Mouse (Mus musculus) neural tube, embryonic 11.5 days (tissue): ENCODE measurements around the gene Minos1. TPM values are rescaled to one million over a fixed set of nuclear protein-coding genes. Genes with fewer than 3 reads are reported as not detected.
A peak's percentile ranks its signal among the peaks of the same experiment; 100 is the strongest.

Experiments used
- ATAC-seq: fragments of 200-750 bp; cut with Nextera tagmentation; 2 replicates; pipeline ENCODE4 v1.8.0; 2017; ENCODE audit warnings: moderate number of reproducible peaks, mild to moderate bottlenecking, moderate TSS enrichment, moderate library complexity; ENCODE audit not compliant: insufficient read depth, low FRiP score, low TSS enrichment
- DNase-seq: peaks from one replicate; pipeline ENCODE4 v3.0.0-alpha.2; 2015; ENCODE audit warnings: low spot score
- H3K27ac ChIP-seq: fragments of 300-500 bp; sonication (generic); 2 replicates; pipeline ENCODE4 v1.5.1; 2014; ENCODE audit warnings: low read depth, mild to moderate bottlenecking, low read length
- H3K27me3 ChIP-seq: fragments of 300-500 bp; sonication (generic); 2 replicates; pipeline ENCODE4 v1.6.1; 2014; ENCODE audit warnings: mild to moderate bottlenecking, low read length, mixed read lengths; ENCODE audit not compliant: control insufficient read depth, insufficient read depth
- H3K36me3 ChIP-seq: fragments of 300-500 bp; sonication (generic); 2 replicates; pipeline ENCODE4 v1.6.1; 2014; ENCODE audit warnings: mild to moderate bottlenecking, low read length, moderate library complexity, mixed read lengths; ENCODE audit not compliant: control insufficient read depth, insufficient read depth
- H3K4me1 ChIP-seq: fragments of 300-500 bp; sonication (generic); 2 replicates; pipeline ENCODE4 v1.6.1; 2014; ENCODE audit warnings: low read length, mixed read lengths; ENCODE audit not compliant: control insufficient read depth, insufficient read depth
- H3K4me2 ChIP-seq: fragments of 300-500 bp; sonication (generic); 2 replicates; pipeline ENCODE4 v1.6.1; 2014; ENCODE audit warnings: low read depth, mild to moderate bottlenecking, moderate library complexity
- H3K4me3 ChIP-seq: fragments of 300-500 bp; sonication (generic); 2 replicates; pipeline ENCODE4 v1.5.1; 2014; ENCODE audit warnings: low read depth, low read length
- H3K9ac ChIP-seq: fragments of 300-500 bp; sonication (generic); 2 replicates; pipeline ENCODE4 v1.6.1; 2014; ENCODE audit warnings: mild to moderate bottlenecking, low read length
- H3K9me3 ChIP-seq: fragments of 300-500 bp; sonication (generic); 2 replicates; pipeline ENCODE4 v1.6.1; 2016; ENCODE audit warnings: low read length; ENCODE audit not compliant: control insufficient read depth
- WGBS: fragments of 180-500 bp; shearing (Covaris S2); extraction: QIAGEN DNeasy Blood & Tissue Kit; methylation state at CpG from one replicate; pipeline ENCODE4 v1.1.7; 2014; 5-methylcytosine and 5-hydroxymethylcytosine counted together
- polyA plus RNA-seq: library from polyadenylated mRNA; unstranded; fragments of >200 nt; fragmentation: Nextera tagmentation; extraction: Ambion mirVana; gene quantifications from 2 replicates; pipeline ENCODE4 v1.2.1, GENCODE M21; 2014

Gene Minos1
- polyA plus RNA-seq, 1 experiment from 2014 or later: 397 TPM

DNA sequence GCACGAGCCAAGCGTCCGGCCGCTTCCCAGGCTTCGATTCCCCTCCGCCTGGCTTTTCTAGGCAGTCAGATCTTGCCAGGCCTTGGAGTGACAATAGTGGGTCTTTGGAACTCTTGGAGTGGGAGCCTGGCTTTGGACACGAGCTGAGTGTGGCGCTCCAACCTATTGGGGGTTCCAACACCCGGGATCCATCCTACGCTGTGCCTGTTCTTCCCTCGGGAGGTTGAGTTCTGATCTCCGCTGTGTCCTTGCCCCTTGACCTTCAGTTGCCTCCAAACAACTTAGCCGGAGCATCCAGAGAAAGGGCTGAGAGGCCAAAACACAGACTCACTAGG lies 37.8 kb downstream of the Minos1 start:
- H3K27ac ChIP-seq: no peak overlapping the region
- 27% methylated on average over 13 of the region's 13 CpGs for WGBS

DNA sequence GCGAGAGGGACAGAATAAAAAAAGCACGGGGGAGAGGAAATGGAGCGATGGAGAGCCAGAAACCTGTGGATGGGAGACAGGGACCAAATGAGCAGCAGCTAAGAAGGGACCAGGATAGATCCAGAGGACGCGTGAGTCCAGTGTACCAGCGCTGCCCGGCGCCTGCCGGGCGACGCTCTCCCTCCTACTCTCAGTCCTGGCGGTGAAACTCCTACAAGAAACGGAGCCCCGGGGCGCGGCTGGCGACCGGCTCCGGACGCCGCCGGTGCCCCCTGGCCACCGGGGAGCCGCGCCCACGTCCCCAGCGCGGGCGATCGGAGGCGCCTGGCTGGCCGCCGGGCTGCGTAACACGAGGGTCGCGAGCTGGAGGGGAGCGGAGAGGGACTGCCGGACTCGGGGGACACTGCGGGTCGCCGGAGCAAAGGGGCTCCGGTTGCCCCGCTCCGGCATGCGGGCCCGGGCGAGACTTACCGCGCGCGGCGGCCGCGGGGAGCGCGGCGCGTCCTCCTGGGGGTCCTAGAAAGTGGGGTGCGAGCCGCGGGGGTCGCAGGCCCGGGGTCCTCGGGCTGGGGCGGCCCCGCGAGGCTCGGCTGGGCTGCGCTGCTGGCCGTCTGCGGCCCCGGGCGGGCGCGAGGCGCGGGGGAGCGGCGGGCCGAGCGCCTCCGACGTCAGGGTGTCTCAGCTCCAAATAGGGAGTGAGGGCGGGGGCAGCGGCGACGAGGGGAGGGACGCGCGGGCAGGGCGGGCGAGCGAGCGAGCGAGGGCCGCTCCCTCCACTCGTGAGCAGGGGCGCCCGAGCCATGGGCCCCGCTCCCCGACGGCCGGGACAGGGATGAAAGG lies 38.3 kb downstream of the Minos1 start, which contains the start of gene Nbl1:
TSS of gene Nbl1 (minus strand) at position 638 of the 840 bp plus-strand sequence.
- ATAC-seq (no peak), DNase-seq (no peak)
- H3K4me2 ChIP-seq: peak within 1 kb of the TSS; percentile 82
- under 1% methylated on average over 91 of the region's 105 CpGs for WGBS
- H3K9ac ChIP-seq: peak within 1 kb of the TSS; percentile 67
- H3K27me3 ChIP-seq: peaks cover 37% of the 10 kb centered on the region
- no peak within 1 kb of the TSS for H3K27ac ChIP-seq
- H3K4me1 ChIP-seq: peaks cover 13% of the 10 kb centered on the region
- H3K4me3 ChIP-seq: peak within 1 kb of the TSS; percentile 56
- no peaks in the 10 kb centered on the region for H3K36me3 ChIP-seq
- no peaks in the 10 kb centered on the region for H3K9me3 ChIP-seq

More for the DNA sequence above, 37.8 kb downstream of the Minos1 start:
- H3K4me2 ChIP-seq: peak overlapping the region; percentile 82
- ATAC-seq (no peak), DNase-seq (no peak)
- peak overlapping the region; percentile 56 for H3K4me3 ChIP-seq
- no peaks in the 10 kb centered on the region for H3K36me3 ChIP-seq
- peaks cover 37% of the 10 kb centered on the region for H3K27me3 ChIP-seq
- H3K9me3 ChIP-seq: no peaks in the 10 kb centered on the region
- H3K9ac ChIP-seq: peak overlapping the region; percentile 67
- peaks cover 13% of the 10 kb centered on the region for H3K4me1 ChIP-seq

DNA sequence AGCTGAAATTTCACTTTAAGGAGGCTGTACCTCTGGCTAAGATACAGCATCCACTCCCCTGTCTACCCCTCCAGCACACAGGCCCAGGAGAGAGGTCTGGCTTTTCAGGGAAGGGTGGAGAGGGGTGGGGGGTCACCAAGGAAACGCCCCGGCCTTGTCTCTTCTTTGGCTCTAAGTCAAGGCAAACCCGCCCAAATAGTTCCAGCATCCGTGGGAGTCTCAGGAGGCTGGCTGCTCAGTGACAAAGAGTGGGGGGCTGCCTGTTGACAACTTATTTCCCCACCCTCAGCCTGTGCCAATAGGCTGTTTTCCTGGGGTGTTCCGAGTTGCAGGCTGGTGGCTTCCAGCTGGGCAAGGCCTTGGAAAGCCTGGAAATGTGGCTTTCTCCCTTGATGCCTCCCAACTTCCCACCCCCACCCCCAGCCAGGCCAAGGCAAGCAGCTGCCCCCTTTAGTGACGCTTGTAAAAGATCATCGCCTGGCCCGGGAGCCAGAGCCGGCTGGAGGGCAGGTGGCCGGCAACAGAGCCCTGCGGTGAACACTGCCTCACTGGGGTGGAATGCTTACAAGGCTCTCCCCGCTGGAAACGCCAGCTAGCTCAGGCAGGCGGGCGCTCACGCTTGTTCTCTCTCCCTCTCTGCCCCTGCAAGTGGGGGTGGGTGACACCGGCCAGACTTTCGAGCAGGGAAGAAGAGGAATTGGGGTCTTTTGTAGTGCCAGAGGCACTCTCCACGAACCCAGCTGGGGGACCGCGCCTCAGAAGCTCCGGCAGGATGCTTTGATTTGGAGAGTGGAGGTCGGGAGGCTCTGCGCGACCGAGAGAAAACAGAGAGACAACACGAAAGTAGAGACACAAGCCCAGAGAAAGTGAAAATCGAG lies 39.2 kb downstream of the Minos1 start:
- ATAC-seq (peak; percentile 48; the same call in 1 of the 2 replicates), DNase-seq (peak; percentile 60)
- 4% methylated on average over 28 of the region's 28 CpGs for WGBS
- Histone ChIP-seq H3K27me3 (peaks cover 37% of the 10 kb centered on the region), H3K4me1 (peaks cover 13% of the 10 kb centered on the region), H3K36me3 (no peaks in the 10 kb centered on the region), H3K4me2 (peak overlapping the region; percentile 82), H3K27ac (no peak overlapping the region), H3K9ac (peak overlapping the region; percentile 67), H3K9me3 (no peaks in the 10 kb centered on the region), H3K4me3 (peak overlapping the region; percentile 56)

DNA sequence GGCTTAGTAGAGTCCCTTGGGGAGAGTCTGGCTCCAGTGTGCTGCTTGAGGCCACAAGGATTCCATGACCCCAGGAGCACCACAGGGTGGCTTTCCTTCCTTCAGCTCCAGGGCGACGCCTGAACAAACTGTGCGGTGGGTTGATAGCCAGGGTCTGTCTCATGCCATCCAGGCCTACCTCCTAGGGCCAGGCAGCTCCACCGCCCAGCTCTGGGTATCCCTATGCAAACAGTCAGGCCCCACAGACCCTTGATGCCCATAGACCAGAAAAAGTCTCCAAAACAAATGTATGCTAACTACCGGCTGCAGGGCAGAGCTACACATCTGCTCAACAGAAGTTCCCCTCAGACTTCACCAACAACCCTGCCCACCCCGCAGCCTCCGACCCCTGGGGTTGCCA lies 39.8 kb downstream of the Minos1 start:
- no peaks in the 10 kb centered on the region for H3K9me3 ChIP-seq
- H3K9ac ChIP-seq: no peak overlapping the region; the same call in 1 of the 2 replicates
- 26% methylated on average over 7 of the region's 7 CpGs for WGBS
- H3K27ac ChIP-seq: no peak overlapping the region
- no peaks in the 10 kb centered on the region for H3K36me3 ChIP-seq
- H3K4me1 ChIP-seq: peaks cover 13% of the 10 kb centered on the region
- H3K4me2 ChIP-seq: peak overlapping the region; percentile 82
- H3K4me3 ChIP-seq: no peak overlapping the region
- H3K27me3 ChIP-seq: peaks cover 37% of the 10 kb centered on the region
- DNase-seq (no peak), ATAC-seq (no peak)

DNA sequence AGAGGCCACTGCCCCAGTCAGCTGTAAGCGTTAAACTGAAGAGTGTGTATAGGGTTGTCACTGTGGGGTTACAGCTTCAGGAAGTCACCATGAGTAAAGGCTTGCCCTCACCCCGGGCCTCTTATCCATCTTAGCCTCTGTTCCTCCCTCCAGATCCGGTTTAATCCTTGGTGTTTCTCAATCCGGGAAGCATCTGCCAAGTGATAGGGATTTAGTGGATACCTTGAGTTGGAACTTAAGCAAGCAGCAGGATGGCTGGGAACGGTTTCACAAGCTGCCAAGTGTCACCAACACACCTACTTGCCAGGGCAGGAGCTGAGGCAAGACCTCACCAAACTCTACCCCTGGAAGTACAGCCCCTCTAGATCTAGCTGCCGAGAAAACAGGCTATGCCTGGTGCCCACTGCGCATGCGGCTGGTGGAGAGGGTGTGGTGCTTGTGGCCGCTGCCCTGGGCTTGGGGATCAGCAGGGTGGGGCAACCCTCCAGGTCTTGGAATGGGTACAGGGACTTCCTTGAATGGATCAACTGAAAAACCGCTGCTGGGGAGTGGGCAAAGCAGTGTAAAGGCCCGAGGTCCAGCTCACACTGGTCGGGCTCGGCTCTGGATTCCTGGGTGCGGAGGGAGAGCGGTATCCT lies 40.5 kb downstream of the Minos1 start:
- ATAC-seq (no peak), DNase-seq (no peak)
- Histone ChIP-seq H3K4me2 (no peak overlapping the region), H3K36me3 (no peaks in the 10 kb centered on the region), H3K27me3 (peaks cover 37% of the 10 kb centered on the region), H3K9me3 (no peaks in the 10 kb centered on the region), H3K27ac (no peak overlapping the region), H3K4me1 (peaks cover 13% of the 10 kb centered on the region), H3K9ac (no peak overlapping the region), H3K4me3 (no peak overlapping the region)
- 64% methylated on average over 15 of the region's 15 CpGs for WGBS

DNA sequence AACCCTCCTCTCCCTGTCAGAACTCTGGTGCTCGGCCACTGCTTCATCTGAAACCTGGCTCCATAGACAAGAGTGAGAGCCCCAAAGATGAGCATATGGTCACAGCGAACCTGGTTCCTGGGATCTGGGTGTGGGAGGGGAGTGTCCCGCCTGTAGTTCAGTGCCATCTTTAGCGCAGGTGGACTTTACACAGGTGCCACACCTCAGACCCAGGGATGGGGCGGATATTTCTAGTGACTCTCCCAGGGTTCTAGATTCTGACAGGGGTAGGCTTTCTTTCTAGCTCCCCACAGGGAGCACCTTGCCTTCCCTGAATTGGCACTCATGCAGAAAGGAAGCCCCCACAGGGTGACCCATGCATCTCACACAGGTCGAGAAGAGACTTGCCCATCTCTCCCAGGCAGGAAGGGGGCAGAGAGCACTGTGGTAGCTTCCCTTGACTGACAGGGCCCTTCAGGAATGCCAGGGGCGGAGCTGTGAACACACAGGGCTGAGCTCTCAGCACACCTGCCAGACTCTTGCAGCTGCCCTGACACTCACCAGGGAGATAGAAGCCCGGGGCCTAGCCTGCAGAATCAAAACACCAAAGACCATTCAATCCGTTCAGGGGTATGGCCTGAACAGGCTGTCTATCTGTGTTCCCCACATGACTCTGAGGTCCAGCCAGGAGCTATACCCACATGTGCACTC lies 41.8 kb downstream of the Minos1 start:
- H3K4me3 ChIP-seq: no peak overlapping the region
- no peak overlapping the region for H3K9ac ChIP-seq
- no peak overlapping the region for H3K4me2 ChIP-seq
- H3K4me1 ChIP-seq: peaks cover 13% of the 10 kb centered on the region
- no peaks in the 10 kb centered on the region for H3K9me3 ChIP-seq
- no peaks in the 10 kb centered on the region for H3K36me3 ChIP-seq
- H3K27ac ChIP-seq: no peak overlapping the region
- peaks cover 37% of the 10 kb centered on the region for H3K27me3 ChIP-seq
- 62% methylated on average over 9 of the region's 9 CpGs for WGBS
- DNase-seq (no peak), ATAC-seq (no peak)

DNA sequence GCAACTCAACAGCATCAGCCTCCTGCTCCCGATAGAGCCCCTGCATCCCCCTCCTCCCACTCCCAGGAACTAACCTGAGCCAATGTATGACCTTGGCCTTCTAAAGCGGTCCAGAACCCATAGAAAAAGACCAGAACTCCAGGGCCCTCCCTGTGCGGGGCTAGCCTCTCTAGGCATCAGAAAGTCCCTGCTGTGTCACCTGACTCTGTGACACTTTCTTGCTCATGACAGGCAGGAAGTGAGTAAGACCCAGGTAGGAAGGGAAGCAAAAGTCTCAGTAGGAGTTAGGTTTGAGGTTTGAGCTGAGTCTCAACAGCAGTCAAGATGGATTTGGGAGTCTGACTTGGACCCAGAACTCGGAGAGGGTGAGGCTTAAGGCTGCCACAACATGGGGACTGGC lies 43.9 kb downstream of the Minos1 start:
- peaks cover 18% of the 10 kb centered on the region; the same call in 1 of the 2 replicates for H3K27me3 ChIP-seq
- no peaks in the 10 kb centered on the region for H3K36me3 ChIP-seq
- no peak overlapping the region for H3K4me3 ChIP-seq
- H3K9ac ChIP-seq: no peak overlapping the region
- DNase-seq: no peak
- H3K4me1 ChIP-seq: peaks cover 23% of the 10 kb centered on the region
- WGBS: 69% methylated on average over 4 of the region's 4 CpGs
- H3K27ac ChIP-seq: no peak overlapping the region
- ATAC-seq: no peak
- H3K4me2 ChIP-seq: no peak overlapping the region
- no peaks in the 10 kb centered on the region for H3K9me3 ChIP-seq

DNA sequence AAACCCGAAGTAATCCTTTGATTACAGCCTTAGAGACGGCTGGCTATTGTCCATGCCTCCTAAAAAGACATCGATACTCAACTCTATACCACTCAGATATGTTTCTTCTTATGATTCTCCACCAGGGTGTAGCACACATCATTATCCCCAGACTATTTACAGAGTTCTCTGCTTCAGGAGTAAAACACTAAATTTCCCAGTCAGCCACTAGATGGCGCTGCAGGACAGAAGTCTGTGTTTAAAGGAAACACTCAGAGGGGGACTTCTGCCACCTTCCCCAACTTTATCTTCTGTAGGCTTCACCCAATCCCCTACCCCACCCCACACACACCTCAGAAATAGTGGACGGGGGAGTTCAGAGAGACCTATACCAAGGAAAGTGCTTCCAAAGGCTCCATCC lies 44.9 kb downstream of the Minos1 start:
- Histone ChIP-seq H3K4me3 (no peak overlapping the region), H3K4me2 (no peak overlapping the region), H3K27me3 (peaks cover 9% of the 10 kb centered on the region; the same call in 1 of the 2 replicates), H3K4me1 (peaks cover 15% of the 10 kb centered on the region), H3K36me3 (no peaks in the 10 kb centered on the region), H3K9ac (no peak overlapping the region), H3K27ac (no peak overlapping the region), H3K9me3 (no peaks in the 10 kb centered on the region)
- no peak for ATAC-seq
- 22% methylated on average over 5 of the region's 5 CpGs for WGBS
- DNase-seq: peak; percentile 83
